Mouse (Mus musculus): ENCODE results near the gene Rad51b.

Gene Rad51b

DNA sequence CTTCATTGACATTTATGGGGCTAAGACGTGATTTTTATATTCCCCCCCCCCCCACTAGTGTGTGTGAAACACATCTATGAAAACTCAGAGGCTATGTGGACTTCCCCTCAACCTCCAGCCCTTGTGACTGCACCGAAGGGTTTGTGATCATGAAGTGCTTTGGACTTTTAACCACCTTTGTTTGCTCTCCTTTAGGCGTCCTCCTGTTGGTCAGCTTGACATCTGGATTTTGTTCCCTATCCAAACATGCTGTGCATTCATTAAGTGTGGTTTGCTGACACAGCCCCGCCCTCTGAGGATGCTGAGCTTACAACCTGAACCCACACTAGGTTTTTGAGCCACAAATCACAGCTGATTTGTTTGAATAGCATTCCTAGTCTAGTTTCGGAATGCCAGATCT, 502.3 kb downstream of the Rad51b start:
- no peak for DNase-seq (ENCODE audit: low read depth, low spot score)

DNA sequence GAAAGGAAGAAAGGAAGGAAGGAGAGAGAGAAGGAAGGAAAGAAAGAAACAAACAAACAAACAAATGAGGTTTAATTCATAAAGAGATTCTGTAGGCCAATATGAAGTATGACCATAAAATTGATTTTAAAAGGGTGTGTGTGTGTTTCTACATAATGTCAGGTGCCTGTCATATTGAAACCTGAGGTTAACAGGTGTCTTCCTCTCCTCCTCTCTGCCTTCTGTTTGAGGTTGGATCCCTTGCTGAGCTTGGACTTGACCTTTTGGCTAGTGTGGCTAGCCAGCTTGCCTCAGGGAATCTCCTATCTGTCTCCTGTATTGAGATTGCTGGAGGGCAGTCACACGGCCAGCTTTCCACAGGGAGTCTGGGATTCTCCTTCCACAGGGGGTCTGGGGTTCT, 506.6 kb downstream of the Rad51b start:
- no peak for DNase-seq (ENCODE audit: low read depth, low spot score)

DNA sequence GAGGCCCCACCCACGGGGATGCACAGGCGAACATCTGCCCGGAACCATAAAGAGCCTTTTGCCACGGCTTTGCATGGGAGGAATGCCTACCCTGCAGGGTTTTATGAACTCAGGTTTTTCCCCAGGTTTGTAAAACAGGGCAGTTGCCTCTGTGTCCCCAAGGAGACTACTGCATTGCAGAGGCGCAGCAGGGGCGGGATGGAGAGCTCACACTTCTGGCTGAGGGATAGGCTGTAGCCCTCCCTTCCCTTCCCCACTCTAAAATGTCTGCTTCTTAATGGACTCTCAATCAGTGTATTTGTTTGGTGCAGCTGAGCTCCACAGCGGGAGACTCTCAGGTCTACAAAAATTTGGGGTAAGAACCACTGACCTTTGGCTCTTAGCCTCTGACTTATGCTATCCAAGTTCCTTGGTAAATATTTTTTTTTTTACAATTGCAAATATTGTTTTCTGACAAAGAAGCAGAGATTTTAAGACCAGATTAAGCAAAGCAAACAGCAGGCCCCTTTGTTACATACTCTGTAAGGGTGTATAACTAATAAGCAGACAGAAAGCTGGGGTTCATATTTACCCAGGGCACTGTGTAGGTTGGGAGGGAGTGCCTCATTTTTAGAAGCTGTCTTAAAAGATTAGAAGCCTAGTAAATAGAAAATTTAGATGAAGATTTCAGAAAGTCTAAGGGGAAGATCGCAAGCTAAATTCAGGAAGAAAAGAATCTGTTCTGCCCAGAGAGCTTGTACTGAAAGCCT, 507.9 kb downstream of the Rad51b start:
- no peak for DNase-seq (ENCODE audit: low read depth, low spot score)

DNA sequence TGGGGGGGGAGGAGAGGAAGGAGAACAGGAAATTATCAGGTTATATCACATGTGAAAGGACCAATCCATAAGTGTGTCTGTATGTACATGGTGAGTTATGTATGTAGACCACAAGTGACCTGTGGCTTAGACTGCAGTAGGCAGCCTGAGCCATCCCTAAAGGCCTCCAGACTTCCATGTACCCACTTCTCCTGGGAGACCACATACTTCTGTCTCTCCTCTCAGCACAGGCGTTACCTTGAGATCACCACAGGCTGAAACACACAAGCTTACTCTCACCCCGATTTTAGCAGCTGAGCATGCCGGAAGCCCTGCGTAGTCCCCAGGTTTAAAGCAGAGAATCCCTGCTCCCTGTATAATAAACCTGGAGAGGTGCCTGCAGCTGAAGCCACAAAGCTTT, 509.9 kb downstream of the Rad51b start:
- no peak for DNase-seq (ENCODE audit: low read depth, low spot score)

DNA sequence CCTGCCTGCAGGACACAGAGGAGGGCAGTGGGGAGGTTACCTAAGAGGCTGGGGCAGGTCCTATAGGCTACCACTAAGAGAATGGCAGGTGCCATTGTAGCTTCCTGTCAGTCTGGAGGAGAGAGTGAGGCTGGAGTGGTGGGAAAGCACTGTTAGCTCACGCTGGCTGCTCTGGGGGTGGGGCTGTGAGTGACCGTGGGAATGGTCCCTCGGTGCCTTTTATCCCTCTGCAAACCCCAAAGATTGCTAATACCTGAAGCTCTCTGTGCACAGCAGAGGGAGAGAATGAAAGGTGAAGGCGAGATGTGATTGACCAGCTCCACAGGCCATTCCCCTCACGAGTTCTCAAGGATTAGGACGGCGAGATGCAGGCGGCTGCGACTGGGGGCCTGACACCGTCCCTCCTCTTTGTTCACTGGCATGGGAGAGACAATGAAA, 510.3 kb downstream of the Rad51b start:
- no peak for DNase-seq (ENCODE audit: low read depth, low spot score)

DNA sequence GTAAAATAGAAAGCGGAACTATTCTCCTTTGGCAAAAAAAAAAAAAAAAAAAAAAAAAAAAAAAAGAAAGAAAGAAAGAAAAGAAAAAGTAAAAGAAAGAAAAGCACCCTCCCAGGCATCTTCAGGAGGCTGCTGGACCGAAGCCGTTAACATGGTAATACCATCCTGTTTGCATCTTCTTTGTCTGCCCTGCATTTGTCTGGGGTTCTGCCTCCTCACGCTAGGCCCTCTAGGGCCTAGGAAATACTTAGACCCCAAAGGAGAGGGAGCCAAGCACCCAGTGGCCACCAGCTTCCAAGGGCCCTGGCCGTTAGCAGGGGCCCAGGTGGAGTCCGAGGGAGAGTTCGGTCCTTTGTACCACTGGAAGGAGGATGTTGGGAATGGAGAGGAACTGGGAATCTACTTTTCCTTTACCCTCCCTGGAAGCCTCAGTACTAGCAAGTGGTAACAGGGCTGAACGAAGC, 510.9 kb downstream of the Rad51b start:
- DNase-seq (ENCODE audit: low read depth, low spot score), result no peak

DNA sequence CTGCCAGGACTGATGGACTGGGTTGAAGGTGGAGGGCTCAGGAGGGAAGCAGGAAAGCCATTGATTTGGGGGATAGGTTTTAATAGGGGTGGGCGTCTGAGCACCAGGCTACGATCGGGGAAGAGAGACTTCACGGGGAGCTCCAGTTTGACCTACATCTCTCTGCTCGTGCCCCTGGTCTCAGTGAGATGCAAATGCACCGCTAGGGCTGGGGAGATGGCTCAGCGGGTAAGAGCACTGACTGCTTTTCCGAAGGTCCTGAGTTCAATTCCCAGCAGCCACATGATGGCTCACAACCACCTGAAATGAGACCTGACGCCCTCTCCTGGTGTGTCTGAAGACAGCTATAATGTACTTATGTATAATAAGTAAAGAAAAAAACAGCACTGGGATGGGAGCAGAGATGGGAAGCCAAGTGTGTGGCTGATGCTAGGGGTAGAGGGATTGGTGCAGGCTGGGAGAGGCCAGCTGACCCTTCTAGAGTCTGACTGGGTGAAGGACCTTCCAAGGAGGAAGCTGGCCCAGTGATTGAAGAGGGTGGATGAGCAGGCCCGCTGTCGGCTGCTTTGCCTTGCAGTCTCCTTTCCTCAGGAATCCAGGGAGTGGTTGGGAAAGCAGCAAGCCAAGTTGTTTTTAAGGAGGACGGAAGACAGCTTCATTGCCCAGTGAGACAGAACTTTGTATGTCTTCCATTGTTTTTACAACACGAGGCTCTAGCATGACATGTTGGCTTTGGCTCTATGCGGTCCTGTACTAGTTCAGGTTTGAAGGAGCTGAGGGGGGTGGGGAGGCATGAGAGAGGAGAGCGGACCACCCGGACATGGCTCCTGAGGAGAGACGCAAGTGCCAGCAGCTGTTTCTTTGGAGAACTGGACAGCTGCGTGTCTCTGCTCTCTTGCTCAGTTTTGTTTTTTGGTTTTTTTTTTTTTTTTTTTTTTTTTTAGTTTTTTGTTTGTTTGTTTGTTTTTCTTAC, 511.6 kb downstream of the Rad51b start:
- DNase-seq (ENCODE audit: low read depth, low spot score), result no peak

DNA sequence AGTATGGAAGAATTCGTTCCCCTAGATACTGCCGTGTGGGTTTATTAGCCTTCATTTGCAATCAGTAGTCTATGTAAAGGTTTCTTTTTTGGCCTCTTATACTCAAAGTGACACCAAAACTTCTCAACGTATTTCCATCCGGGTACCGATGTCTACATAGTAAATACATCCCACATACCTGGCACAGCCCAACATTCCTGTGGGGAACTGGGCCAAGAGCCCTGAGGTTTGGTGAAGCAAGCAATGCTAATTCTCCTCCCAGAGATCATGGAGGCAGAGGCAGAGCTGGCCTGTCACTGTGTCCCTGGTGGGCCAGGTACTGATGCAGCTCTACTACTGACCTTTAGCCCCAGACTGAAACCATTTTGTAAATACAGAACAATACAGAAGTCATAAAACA, 512.4 kb downstream of the Rad51b start:
- no peak for DNase-seq (ENCODE audit: low read depth, low spot score)

DNA sequence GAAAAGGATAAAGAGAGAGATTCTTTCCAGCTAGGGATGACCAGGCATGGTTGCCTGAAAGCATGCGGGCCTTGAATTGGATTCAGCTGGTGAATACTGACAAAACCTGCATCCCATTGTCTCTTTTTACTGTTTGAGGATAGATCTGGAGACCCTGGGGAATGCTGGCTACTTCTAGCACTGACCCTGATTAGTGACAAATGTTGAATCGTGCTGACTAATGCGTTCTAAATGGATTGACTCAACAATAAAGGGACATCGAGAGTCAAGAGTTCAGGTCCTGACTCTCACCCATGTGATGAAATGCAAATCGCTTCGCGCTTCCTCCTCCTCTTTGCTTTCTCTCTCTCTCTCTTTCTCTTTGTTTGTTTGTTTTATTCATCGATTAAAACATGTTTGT, 515.3 kb downstream of the Rad51b start:
- no peak for DNase-seq (ENCODE audit: low read depth, low spot score)

DNA sequence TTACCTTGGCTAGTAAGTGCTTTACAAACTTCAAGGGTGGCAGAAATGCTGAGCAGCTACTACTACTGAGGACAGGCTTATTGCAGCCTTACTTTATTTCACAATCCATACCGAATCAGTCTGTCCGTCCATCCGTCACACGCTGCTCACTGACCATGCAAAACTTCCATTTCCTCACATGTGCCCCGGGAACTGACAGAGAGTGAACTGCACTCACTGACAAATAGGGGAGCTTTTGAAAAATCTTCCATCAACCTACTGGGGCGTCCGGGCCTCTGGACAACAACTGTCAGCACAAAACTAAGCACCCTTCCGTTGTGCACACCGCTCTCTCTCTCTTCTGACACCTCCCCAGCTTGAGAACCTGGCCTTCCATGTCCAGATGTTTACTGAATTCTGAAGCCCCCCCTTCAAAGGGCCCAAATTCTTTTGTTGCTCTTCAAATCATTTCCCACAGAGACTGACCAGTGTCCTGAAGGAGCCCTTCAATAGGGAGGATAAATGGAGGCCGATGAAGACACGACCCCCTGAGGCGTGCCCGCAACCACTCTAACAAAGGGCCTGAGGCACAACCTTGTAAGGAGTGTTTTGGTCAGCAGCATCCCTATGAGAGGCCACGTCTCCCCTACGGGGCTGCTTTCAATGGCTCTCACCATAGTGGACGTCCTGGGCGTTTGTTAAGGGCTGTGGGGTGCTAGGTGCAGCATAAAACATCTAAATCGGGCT, 515.9 kb downstream of the Rad51b start:
- no peak for DNase-seq (ENCODE audit: low read depth, low spot score)

DNA sequence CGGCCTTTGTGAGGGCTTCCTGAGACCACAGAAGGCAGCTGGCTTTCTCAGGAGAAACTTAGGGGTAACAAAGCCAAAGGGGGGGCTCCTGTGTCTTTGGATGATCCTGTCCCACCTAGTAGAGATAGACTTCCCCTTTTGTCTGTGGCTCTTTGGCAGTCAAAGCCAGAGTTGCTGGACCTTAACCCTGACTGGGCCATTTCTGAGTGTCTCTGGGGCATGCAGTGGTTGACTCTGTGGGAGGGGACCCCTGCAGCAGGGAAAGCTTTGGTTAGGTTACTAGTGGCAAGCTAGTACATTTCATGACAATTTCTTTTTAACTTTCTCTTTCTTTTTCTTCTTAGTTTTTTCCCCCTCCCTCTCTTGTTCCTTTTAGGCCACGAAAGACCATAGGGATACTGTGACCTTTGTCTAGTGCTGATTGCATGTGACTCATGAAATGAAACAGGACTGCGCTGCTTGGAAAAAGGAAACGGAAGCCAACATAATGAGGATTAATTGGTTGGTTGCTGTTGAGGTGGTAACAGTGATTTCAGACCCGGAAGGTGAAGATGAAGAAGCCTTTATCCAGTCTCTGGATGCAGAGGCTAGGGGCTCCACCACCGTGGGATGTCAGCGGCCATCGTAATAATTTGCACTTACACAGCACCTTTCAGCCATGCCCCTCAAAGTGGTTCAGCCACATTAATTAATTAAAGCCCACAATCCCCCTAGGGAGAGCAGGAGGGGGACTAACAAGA, 516.7 kb downstream of the Rad51b start:
- DNase-seq (ENCODE audit: low read depth, low spot score), result no peak

DNA sequence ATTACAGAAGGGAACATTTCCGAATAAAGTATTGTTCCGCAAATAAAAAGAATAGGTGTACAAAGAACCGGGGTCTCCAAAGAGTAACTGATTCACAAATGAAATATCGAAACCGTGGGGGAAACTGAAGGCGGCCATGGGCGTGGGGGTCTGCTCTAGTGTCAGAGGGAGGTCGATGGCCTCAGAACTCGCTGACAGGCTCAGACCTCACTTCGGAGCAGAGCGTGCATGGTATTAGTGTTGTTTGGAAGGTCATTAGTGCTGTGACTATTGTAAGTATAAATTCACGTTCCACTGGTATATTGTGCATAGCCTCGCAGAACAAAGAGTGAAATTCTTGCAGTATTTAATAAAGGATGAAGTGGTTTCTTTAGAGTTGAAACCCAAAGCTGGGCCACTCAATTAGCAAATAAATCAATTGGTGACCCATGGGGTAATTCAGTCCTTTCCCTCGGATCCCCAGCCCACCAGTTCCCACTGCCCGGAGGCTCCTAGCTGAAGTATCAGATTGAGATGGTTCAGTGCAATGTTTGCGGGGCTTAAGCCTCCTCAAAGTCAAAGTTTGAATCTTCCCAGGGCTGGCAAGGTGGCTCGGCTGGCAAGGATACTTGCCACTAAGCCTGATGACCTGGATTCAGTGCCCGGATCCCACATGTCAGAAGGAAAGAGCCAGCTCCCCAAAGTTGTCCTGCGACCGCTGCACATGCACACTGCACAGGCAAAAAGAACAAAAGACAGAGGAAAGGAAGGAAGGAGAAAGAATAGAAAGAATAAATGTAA, 517.4 kb downstream of the Rad51b start:
- no peak for DNase-seq (ENCODE audit: low read depth, low spot score)

DNA sequence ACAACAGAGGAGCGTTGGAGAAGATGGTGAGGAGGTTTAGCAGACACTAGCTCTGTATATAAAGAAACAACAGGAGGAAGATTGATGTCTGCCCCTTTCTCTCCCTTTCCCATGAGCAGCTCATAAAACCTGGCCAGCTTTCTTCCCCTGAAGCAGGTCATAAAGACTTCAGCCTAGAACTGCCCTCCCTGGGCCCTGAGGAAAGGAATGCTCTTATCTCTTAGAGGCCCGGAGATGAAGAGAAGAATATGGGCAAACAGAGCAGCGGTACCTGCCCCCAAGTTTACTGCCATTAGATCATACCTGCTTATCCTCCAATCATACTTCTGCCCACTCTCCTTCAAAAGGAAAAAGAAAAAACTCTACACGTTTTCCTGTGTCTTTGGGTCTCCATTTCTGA, 519.2 kb downstream of the Rad51b start:
- DNase-seq (ENCODE audit: low read depth, low spot score), result no peak

DNA sequence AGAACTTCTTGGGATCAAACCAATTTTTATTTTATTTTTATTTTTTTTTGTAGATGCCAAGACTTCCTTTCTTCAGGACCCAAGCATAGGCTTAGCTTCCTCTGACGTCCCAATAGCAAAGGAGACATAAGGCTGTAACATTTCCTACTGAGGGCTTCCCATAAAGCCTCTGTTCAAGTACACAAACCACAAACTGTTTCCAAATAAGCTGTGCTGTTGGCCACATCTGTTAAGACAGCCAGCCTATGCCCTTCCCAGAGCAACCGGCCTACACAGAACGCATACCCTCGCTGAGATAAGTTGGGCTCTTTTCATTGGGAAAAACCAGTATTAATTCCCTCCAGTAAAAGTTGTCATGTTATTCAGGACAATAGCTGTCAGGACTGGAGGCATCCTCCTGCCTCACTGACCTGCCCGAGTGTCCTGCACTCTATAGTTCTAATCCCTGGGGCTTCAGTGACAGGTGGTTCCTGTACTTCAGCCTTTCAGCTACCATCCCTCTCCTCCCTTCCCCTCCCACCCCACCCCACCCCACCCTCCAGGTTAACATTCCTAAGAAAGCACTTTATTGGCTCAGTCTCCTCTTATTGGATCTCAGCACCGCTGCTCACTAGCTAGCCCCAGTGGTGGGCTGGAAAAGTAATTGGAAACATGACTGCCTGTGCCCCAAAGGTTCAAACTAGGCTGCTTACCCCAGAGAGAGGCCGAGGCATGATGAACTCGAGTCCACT, 523.3 kb downstream of the Rad51b start:
- DNase-seq (ENCODE audit: low read depth, low spot score), result no peak

DNA sequence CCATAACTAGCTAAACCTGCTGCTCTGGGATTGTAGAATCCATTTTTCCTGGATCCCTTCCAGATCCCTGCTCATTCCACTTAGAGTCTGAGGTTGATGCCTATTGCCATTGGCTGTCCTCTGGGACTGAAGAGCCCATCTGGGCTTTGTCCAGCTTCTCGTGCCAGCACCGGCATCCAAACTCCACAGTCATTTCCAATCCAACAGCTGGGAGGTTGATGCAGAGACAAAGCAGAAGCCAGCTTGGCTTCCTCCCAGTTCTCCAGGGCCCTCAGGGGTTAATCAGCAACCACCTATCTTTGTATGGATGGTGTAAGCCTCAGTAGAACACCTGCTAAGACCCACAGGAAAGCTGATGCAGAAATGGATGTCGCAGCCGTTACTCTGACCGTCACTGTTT, 524.8 kb downstream of the Rad51b start:
- no peak for DNase-seq (ENCODE audit: low read depth, low spot score)

DNA sequence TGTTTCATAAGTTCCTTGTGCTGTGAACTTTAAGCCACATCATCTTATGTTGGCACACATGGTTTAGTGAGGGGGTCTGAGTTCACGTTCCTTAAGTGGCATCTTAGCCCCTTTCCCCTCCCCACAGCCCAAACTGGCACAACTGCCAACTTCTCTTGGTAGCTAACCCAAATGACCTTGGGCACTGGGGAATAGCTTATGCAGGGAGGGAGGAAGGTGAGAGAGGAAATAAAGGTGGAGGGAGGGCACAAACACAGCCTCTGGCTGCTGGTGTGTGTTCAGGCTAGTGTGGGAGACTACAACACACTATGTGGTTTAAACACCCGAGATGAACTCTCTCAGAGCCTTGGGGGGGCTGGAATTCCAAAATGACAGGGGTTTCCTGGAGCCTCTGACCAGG, 525.3 kb downstream of the Rad51b start:
- DNase-seq (ENCODE audit: low read depth, low spot score), result no peak

DNA sequence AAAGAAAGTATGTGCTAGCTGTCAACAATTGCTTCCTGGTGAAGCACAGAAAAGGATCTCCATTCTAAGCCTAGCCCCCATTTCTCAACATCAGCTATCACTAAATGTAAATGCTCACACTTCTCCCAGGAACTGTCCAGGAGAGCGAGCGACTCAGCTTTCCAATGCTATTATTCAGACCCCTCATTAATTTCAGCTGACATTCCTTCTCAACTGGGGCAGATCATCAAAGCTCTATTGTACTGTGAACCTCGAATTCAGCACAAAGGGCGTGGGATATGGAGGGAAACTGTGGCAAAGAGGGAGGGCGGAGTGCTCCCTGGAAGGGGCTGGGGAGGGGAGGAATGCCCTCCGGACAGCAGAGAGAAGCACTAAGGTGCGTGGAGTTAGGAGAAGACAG, 528.8 kb downstream of the Rad51b start:
- DNase-seq (ENCODE audit: low read depth, low spot score), result no peak

DNA sequence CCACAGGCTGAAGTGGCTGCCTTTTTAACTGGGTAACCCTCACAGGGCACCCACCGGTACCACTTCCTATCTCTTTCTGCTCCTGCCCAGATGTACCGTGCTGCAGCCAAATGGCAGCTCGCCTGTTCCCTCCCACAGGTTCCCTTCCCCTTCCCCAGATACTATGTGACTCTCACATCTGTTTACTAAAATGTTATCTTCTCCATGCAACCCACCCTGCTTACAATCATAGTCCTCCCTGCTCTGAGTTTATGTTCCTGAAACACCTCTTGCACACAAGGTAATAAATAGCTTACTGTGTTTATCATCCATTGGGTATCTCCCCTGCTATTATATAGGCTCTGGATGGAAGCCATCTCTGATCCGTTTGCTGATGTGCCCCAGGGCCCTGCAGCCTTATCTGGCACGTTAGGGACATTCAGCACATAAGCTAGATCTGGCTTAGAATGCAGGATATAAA, 530.2 kb downstream of the Rad51b start:
- DNase-seq (ENCODE audit: low read depth, low spot score), result no peak

DNA sequence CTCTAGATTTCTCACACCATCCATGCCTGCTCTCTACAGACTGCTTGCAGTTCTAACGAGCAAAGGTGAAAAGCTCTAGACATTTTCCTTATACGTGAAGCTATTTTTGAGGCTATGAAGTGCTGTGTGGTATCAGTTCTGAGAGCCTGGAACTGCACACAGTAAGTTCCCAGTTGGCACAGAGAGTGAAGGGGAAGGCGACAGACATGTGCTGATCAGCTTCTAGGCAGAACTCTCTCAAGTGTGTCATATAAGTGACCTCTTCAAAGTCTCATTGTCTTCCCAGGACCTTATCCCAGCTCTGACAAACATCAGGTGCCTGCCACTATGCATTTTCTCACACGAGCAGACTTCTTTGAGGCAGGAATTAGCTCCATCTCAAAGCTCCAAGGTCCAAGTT, 530.7 kb downstream of the Rad51b start:
- DNase-seq (ENCODE audit: low read depth, low spot score), result no peak

DNA sequence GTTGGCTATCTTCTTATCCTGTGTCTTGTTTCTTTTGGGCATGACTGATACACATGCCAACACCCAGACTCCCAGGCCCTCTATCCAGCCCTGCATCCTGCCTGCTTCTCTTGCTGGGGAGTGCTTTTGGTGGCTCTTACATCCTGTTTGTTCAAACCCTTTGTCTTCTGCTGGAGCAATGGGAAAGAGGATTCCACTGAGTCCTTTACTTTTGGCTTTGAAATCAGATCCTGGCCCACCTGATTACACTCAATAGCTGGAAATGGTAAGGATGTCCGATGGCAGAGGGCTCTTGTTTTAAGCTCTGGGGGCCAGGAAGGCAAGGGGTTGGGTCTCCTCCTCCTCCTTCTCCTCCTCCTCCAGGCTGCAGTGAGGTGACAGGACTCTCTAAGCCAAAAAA, 533.6 kb downstream of the Rad51b start:
- DNase-seq (ENCODE audit: low read depth, low spot score), result no peak

All from embryo, embryonic 11.5 days (tissue).